Mouse (Mus musculus): ENCODE measurements around the gene Pappa. TPM values are rescaled to one million over a fixed set of nuclear protein-coding genes. Genes with fewer than 3 reads are reported as not detected.

The Pappa gene
- total and polyA plus RNA-seq, 3 experiments = not detected

- Histone ChIP-seq H3K27me3 (ENCODE audit: control insufficient read depth in 1 of 2, insufficient read depth in 2 of 2, low read length in 2 of 2) (no peaks in the 10 kb centered on the region), H3K9me3 (replicated peaks; ENCODE audit: insufficient read depth, low read length) (no peaks in the 10 kb centered on the region), H3K27ac (ENCODE audit: control insufficient read depth, low read depth, low read length) (no peak overlapping the region), H3K79me2 (ENCODE audit: control insufficient read depth, insufficient read depth, low read length, poor library complexity) (no peaks in the 10 kb centered on the region), H3K4me1 (ENCODE audit: control insufficient read depth in 1 of 2, insufficient read depth in 2 of 2, low read length in 2 of 2) (no peaks in the 10 kb centered on the region), H3K36me3 (ENCODE audit: control insufficient read depth in 1 of 2, insufficient read depth in 2 of 2, low read length in 2 of 2) (no peaks in the 10 kb centered on the region), H3K4me3 (ENCODE audit: control insufficient read depth in 1 of 2, insufficient read depth in 1 of 2, low read depth in 2 of 2, low read length in 2 of 2) (no peak overlapping the region), H3K9ac (ENCODE audit: control insufficient read depth, low read depth, low read length, poor library complexity, severe bottlenecking) (no peak overlapping the region)
- TF ChIP-seq GATA1 (IDR thresholded peaks at IDR 0.05; ENCODE audit: low read depth, low read length) = no peak
- TF ChIP-seq POLR2AphosphoS2 (IDR thresholded peaks at IDR 0.05; ENCODE audit: low read length) = no peak
- no peak for TF ChIP-seq HCFC1 (IDR thresholded peaks at IDR 0.05; ENCODE audit: low read depth, low read length)
- no peak for TF ChIP-seq USF1 (IDR thresholded peaks at IDR 0.05; ENCODE audit: low read depth, low read length)
- no peak for TF ChIP-seq POLR2A (IDR thresholded peaks at IDR 0.05; ENCODE audit: control insufficient read depth in 1 of 2, insufficient read depth in 1 of 2, low read depth in 1 of 2, low read length in 2 of 2, poor library complexity in 1 of 2)
- no peak for TF ChIP-seq ZKSCAN1 (IDR thresholded peaks at IDR 0.05; ENCODE audit: low read depth, low read length)
- no peak for TF ChIP-seq TBP (IDR thresholded peaks at IDR 0.05; ENCODE audit: low read depth, low read length)
- TF ChIP-seq CHD1 (IDR thresholded peaks at IDR 0.05; ENCODE audit: low read depth, low read length) = no peak
- TF ChIP-seq E2F4 (IDR thresholded peaks at IDR 0.05; ENCODE audit: borderline replicate concordance, low read depth, low read length) = no peak
- no peak for TF ChIP-seq ZMIZ1 (IDR thresholded peaks at IDR 0.05; ENCODE audit: low read depth, low read length)
- TF ChIP-seq ZNF384 (IDR thresholded peaks at IDR 0.05; ENCODE audit: low read depth, low read length) = no peak
- no peak for TF ChIP-seq UBTF (IDR thresholded peaks at IDR 0.05; ENCODE audit: borderline replicate concordance, insufficient read depth, low read depth, low read length)
- TF ChIP-seq ELF1 (IDR thresholded peaks at IDR 0.05; ENCODE audit: low read depth, low read length) = no peak
- TF ChIP-seq MAZ (IDR thresholded peaks at IDR 0.05; ENCODE audit: low read depth, low read length) = no peak
- no peak for TF ChIP-seq BHLHE40 (IDR thresholded peaks at IDR 0.05; ENCODE audit: borderline replicate concordance, low read depth, low read length)
- no peak for DNase-seq (ENCODE audit: low read depth, low spot score)
These were observed 81.5 kb downstream of the Pappa start for GRCm38 (mm10) chr4:65205446-65205845.

- no peaks in the 10 kb centered on the region for H3K9me3 ChIP-seq (replicated peaks; ENCODE audit: insufficient read depth, low read length)
- H3K9ac ChIP-seq (ENCODE audit: control insufficient read depth, low read depth, low read length, poor library complexity, severe bottlenecking) = no peak overlapping the region
- H3K4me3 ChIP-seq (ENCODE audit: control insufficient read depth in 1 of 2, insufficient read depth in 1 of 2, low read depth in 2 of 2, low read length in 2 of 2) = no peak overlapping the region
- no peak for DNase-seq (ENCODE audit: low read depth, low spot score)
- H3K79me2 ChIP-seq (ENCODE audit: control insufficient read depth, insufficient read depth, low read length, poor library complexity) = no peaks in the 10 kb centered on the region
- no peak for TF ChIP-seq ZKSCAN1 (IDR thresholded peaks at IDR 0.05; ENCODE audit: low read depth, low read length)
- H3K27me3 ChIP-seq (ENCODE audit: control insufficient read depth in 1 of 2, insufficient read depth in 2 of 2, low read length in 2 of 2) = no peaks in the 10 kb centered on the region
- no peaks in the 10 kb centered on the region for H3K4me1 ChIP-seq (ENCODE audit: control insufficient read depth in 1 of 2, insufficient read depth in 2 of 2, low read length in 2 of 2)
- no peaks in the 10 kb centered on the region for H3K36me3 ChIP-seq (ENCODE audit: control insufficient read depth in 1 of 2, insufficient read depth in 2 of 2, low read length in 2 of 2)
- no peak overlapping the region for H3K27ac ChIP-seq (ENCODE audit: control insufficient read depth, low read depth, low read length)
These were observed 85.5 kb downstream of the Pappa start for GRCm38 (mm10) chr4:65209369-65210015.
